Mouse (Mus musculus) kidney, postnatal 0 days (tissue): ENCODE measurements around the gene Rnase2b. TPM values are rescaled to one million over a fixed set of nuclear protein-coding genes. Genes with fewer than 3 reads are reported as not detected.

Experiments used
- ATAC-seq: fragments of 200-750 bp; cut with Nextera tagmentation; replicated peaks from 2 replicates; pipeline ENCODE4 v1.8.0; 2017; ENCODE audit warnings: low read depth, moderate number of reproducible peaks, moderate TSS enrichment, moderate library complexity; ENCODE audit not compliant: low FRiP score
- DNase-seq: peaks from one replicate; pipeline ENCODE4 v3.0.0-alpha.2; 2016; ENCODE audit warnings: low spot score
- H3K27ac ChIP-seq: fragments of 300-500 bp; sonication (generic); 2 replicates; pipeline ENCODE4 v1.5.1; 2014; ENCODE audit warnings: mild to moderate bottlenecking
- H3K27me3 ChIP-seq: fragments of 300-500 bp; sonication (generic); 2 replicates; pipeline ENCODE4 v1.6.1; 2014; ENCODE audit warnings: low read length, mixed read lengths; ENCODE audit not compliant: insufficient read depth
- H3K36me3 ChIP-seq: fragments of 300-500 bp; sonication (generic); 2 replicates; pipeline ENCODE4 v1.6.1; 2014; ENCODE audit warnings: low read length, mixed read lengths; ENCODE audit not compliant: insufficient read depth
- H3K4me1 ChIP-seq: fragments of 300-500 bp; sonication (generic); replicated peaks from 2 replicates; pipeline ENCODE4 v1.6.1; 2014; ENCODE audit warnings: antibody characterized with exemption, low read length, mixed read lengths; ENCODE audit not compliant: insufficient read depth
- H3K4me2 ChIP-seq: fragments of 300-500 bp; sonication (generic); 2 replicates; pipeline ENCODE4 v1.6.1; 2014; ENCODE audit warnings: mild to moderate bottlenecking, low read length, moderate library complexity, mixed read lengths
- H3K4me3 ChIP-seq: fragments of 300-500 bp; sonication (generic); replicated peaks from 2 replicates; pipeline ENCODE4 v1.5.1; 2014; ENCODE audit warnings: low read depth, low read length
- H3K9ac ChIP-seq: fragments of 300-500 bp; sonication (generic); 2 replicates; pipeline ENCODE4 v1.6.1; 2014; ENCODE audit warnings: low read depth, low read length
- H3K9me3 ChIP-seq: fragments of 300-500 bp; sonication (generic); replicated peaks from 2 replicates; pipeline ENCODE4 v1.6.1; 2016; ENCODE audit warnings: low read length, inconsistent platforms, mixed read lengths
- CTCF ChIP-seq: IDR thresholded peaks from 2 replicates; pipeline ENCODE4 v1.5.1; 2016; ENCODE audit warnings: antibody characterized with exemption, low read depth, mild to moderate bottlenecking, moderate library complexity
- WGBS: fragments of 180-500 bp; shearing (Covaris S2); extraction: QIAGEN DNeasy Blood & Tissue Kit; methylation state at CpG from one replicate; pipeline ENCODE4 v1.1.7; 2014; 5-methylcytosine and 5-hydroxymethylcytosine counted together
- polyA plus RNA-seq: library from polyadenylated mRNA; unstranded; fragments of >200 nt; fragmentation: Nextera tagmentation; extraction: Ambion mirVana; gene quantifications from 2 replicates; pipeline ENCODE4 v1.2.1, GENCODE M21; 2015

Rnase2b gene
- polyA plus RNA-seq, 1 experiment from 2014 or later, result not detected

DNA sequence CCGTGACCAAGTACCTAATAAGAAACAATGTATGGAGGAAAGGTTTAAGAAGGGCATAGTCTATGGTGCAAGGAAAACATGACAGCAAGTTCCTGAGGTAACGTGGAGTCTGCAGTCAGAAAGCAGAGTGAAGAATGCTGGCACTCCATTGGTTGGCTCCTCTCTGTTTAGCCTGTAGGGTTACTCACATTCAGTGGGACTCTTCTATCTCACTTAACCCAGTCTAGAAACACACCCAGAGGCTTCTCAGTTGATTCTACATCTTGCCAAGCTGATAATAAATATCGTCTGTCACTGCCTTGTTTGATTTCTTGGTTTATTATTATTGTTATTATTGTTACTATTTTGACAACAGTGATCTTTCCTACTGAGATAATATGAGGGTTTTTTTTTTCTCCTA, 19.5 kb upstream of the Rnase2b start:
- 83% methylated on average over 3 of the region's 3 CpGs for WGBS

DNA sequence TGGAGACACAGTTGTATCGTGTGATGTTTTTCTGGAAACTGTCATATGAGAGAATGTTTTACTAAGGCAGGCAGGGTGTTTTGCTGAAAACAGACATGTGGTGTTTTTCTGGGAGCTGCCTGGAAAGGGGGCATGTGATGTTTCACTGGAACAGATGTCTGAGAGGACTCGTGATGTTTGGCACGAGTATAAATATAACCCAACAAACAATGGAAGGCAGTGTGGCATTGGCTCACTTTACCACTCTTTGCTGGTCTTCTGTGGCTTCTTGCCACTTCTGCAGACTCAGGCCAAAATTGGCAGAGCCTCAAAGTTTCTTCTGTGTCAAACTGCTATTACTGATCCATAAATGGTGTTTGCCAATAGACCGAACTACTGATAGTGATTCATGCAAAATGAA, 18.8 kb upstream of the Rnase2b start:
- 63% methylated on average over 4 of the region's 4 CpGs for WGBS
- Histone ChIP-seq H3K4me2 (no peak overlapping the region), H3K9ac (no peak overlapping the region), H3K4me1 (no peaks in the 10 kb centered on the region), H3K36me3 (no peaks in the 10 kb centered on the region), H3K27me3 (no peaks in the 10 kb centered on the region), H3K4me3 (no peak overlapping the region), H3K27ac (no peak overlapping the region), H3K9me3 (no peaks in the 10 kb centered on the region)
- ATAC-seq (no peak), DNase-seq (no peak)
- no peak for TF ChIP-seq CTCF

More for the DNA sequence above, 19.5 kb upstream of the Rnase2b start:
- Histone ChIP-seq H3K4me2 (no peak overlapping the region), H3K9me3 (no peaks in the 10 kb centered on the region), H3K4me3 (no peak overlapping the region), H3K27ac (no peak overlapping the region), H3K36me3 (no peaks in the 10 kb centered on the region), H3K4me1 (no peaks in the 10 kb centered on the region), H3K27me3 (no peaks in the 10 kb centered on the region), H3K9ac (no peak overlapping the region)
- ATAC-seq, result no peak
- DNase-seq, result no peak
- no peak for TF ChIP-seq CTCF

DNA sequence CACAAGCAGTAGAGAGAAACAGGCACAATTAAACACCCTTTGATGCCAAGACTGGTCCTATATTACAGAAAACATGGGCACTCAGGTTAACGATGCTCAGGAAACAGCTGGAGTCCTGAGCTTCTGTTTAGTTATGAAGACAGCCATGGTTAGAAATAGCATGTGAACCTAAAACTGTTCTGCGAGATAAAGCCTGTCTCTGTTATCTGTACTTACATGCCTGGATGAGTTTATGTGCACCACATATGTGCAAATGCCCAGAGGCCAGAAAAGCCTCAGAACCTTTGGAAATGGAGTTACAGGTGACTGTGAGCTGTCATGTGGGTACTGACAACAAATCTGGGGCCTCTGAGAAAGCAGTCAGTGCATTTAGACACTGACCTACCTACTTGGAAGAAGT, 18.1 kb upstream of the Rnase2b start:
- Histone ChIP-seq H3K9me3 (no peaks in the 10 kb centered on the region), H3K9ac (no peak overlapping the region), H3K27ac (no peak overlapping the region), H3K4me2 (no peak overlapping the region), H3K36me3 (no peaks in the 10 kb centered on the region), H3K4me3 (no peak overlapping the region), H3K4me1 (no peaks in the 10 kb centered on the region), H3K27me3 (no peaks in the 10 kb centered on the region)
- WGBS, result 62% methylated on average over 2 of the region's 2 CpGs
- no peak for TF ChIP-seq CTCF
- DNase-seq (no peak), ATAC-seq (no peak)

DNA sequence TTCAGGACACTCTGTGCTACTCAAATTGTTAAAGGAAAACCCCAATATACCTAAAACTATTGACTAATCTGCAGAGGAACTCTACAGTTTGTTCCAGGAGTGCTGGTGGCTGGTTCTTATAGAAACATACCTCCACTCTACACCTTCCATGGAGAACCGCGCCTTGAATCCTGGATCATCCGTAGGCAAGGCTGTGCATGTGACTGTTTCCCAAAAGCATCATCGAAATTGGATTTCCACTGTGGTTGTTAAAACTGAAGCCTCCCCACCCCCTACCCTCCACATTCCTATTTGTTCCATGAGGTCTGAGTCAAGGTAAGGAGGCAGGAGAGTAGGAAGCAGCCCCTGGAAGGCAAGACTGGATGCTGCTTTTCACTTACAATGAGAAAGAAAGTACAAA, 17.6 kb upstream of the Rnase2b start:
- ATAC-seq, result no peak
- Histone ChIP-seq H3K27ac (no peak overlapping the region), H3K4me1 (no peaks in the 10 kb centered on the region), H3K9ac (no peak overlapping the region), H3K9me3 (no peaks in the 10 kb centered on the region), H3K36me3 (no peaks in the 10 kb centered on the region), H3K4me3 (no peak overlapping the region), H3K27me3 (no peaks in the 10 kb centered on the region), H3K4me2 (no peak overlapping the region)
- 91% methylated on average over 4 of the region's 4 CpGs for WGBS
- DNase-seq, result no peak
- TF ChIP-seq CTCF, result no peak

DNA sequence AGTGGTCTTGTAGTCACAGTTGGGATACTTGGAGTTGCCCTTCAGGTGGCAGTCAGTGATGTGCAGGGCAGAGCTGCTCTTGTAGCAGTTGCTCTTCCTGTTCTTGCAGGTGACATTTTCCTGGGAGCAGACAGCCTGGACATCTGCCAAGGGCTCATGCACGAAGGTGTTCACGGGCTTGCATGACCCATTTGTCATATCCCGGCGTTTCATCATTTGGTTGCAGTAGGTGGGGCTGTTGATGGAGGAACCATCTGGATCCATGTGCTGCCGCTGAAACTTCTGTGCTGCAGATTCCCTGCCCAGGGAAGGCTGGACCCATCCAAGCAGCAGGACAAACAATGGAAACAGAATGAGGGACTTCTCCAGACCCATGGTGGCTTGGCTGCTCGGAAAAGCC, 16.5 kb upstream of the Rnase2b start:
- Histone ChIP-seq H3K9ac (no peak overlapping the region), H3K4me1 (no peaks in the 10 kb centered on the region), H3K4me3 (no peak overlapping the region), H3K36me3 (no peaks in the 10 kb centered on the region), H3K4me2 (no peak overlapping the region), H3K27me3 (no peaks in the 10 kb centered on the region), H3K9me3 (no peaks in the 10 kb centered on the region), H3K27ac (no peak overlapping the region)
- TF ChIP-seq CTCF, result no peak
- DNase-seq (no peak), ATAC-seq (no peak)
- 82% methylated on average over 6 of the region's 6 CpGs for WGBS

DNA sequence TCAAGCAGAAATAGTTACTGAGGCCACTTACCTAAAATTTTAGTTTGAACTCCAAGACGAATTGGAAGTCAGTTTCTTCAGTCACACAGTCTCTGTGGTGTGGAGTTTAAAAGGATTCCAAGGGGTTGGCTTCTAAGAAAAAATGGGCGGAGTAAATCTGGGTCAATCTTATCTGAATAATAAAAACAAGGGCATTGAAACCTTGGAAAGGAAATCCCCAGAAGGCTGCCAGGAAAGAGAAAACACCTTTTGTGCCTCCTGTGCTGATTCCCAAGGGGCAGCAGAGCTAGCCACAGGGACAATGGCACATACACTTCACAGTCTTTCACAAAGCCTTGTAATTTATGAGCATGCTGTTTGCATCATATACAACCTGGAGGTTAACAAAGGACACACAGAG, 15.4 kb upstream of the Rnase2b start, which contains the start of gene Rnase1:
TSS of gene Rnase1 (minus strand) at position 101 of the 400 bp plus-strand sequence.
- WGBS, result 70% methylated on average over 2 of the region's 2 CpGs
- ATAC-seq (no peak), DNase-seq (no peak)
- no peak within 1 kb of the TSS for H3K4me3 ChIP-seq
- H3K4me1 ChIP-seq, result no peaks in the 10 kb centered on the region
- H3K36me3 ChIP-seq, result no peaks in the 10 kb centered on the region
- no peaks in the 10 kb centered on the region for H3K27me3 ChIP-seq
- H3K4me2 ChIP-seq, result no peak within 1 kb of the TSS
- TF ChIP-seq CTCF, result no peak
- H3K9me3 ChIP-seq, result no peaks in the 10 kb centered on the region
- no peak within 1 kb of the TSS for H3K9ac ChIP-seq
- H3K27ac ChIP-seq, result no peak within 1 kb of the TSS

DNA sequence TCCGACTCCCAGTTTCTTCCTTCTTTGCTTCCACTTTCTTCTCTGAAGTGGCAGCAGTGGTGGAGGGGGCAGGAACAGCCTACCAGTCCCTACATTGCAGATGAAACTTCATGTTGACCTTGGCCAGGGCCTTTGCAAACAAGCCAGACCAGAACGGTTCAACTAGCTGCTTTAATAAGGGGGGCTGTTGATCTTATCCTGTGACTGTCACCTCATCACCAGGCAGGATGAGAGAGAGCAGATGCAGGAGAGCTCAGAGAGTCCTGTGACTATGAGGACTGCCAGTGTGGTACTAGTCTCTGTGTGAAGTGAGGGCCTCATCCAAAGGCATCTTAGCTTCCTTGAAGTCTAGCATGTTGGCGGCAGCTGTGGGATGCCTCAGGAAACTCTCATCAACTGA, 14.1 kb upstream of the Rnase2b start:
- Histone ChIP-seq H3K4me3 (no peak overlapping the region), H3K27ac (no peak overlapping the region), H3K4me1 (no peaks in the 10 kb centered on the region), H3K36me3 (no peaks in the 10 kb centered on the region), H3K27me3 (no peaks in the 10 kb centered on the region), H3K4me2 (no peak overlapping the region), H3K9me3 (no peaks in the 10 kb centered on the region), H3K9ac (no peak overlapping the region)
- DNase-seq (no peak), ATAC-seq (no peak)
- no peak for TF ChIP-seq CTCF
- 65% methylated on average over 3 of the region's 3 CpGs for WGBS
